Mouse (Mus musculus) urinary bladder, postnatal 4 days (tissue): Measurements from ENCODE around the gene Gsto1.
"Not testable (repeated sequence)": the region's sequence is repeated elsewhere in the genome, so short reads cannot be mapped to it uniquely, and the experiment has no call there.

Source experiments
- DNase-seq, 2 experiments: peaks; one replicate each; pipeline ENCODE4 v3.0.0; 2021 to 2022; ENCODE audit warnings: low spot score in 2 of 2

Gsto1 gene

DNA sequence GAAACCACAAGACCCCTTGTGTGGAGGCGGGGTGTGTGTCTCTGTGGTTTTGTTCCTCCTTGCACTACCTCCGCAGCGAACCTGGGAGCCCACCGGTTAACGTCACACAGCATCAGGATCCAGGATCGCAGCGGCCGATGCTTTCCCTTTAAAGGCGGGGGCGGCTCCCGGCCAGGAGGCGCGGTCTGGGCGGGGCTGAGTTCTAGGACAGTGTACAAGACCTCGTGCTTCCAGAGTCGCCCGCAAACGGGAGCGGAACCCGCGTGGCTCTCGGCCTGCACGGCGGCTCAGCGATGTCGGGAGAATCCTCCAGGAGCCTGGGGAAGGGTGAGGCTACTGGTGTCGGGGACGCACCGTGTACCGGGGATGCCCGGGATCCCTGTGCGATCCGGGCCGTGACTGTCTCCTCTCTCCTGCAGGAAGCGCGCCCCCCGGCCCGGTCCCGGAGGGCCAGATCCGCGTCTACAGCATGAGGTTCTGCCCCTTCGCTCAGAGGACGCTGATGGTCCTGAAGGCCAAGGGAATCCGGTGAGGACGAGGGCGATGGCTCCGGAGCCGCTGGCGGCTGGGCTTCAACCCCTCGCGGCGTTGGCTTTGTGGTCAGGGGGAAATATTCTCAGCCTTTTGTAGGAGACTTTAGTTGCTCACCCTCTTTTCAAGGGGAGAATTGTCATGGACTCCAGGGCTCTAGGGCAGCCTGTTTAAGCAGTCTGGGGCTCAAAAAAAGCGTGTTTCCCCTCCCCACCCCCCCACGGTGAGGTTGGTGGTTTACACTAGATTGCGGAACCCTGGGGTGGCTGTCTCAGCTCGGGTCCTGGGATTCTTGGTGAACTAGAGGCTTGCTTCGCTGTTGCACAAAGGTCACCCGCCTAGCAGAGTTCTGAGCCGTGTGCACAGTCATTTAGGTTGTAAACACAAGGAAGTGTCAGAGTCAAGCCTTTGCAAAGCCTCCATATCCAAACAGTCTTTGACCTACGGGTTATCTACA, at the start of gene Gsto1:
Gsto1 (plus strand) TSS at position 175 of the 988 bp plus-strand sequence.
- peak; percentile 86 to 93 for DNase-seq

DNA sequence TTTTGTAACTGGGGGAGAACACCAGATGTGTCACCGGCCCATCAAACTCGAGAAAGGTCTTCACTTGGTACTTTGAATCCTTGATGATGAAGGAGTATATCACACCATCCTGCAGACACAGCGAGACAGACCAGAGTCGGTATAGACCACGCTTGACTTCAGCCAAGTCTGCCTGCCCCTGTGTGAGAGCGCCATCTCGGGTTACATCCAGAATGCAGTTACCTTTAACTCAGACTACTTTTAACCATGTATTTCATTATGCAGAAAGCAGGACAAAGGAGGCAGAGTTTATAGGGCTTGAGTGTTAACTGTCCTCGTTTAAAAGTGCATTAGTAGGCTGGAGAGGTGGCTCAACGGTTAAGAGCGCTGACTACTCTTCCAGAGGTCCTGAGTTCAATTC, 42.7 kb upstream of the Gsto1 start:
- peak in 1 of 2 experiments; percentile 23 for DNase-seq

DNA sequence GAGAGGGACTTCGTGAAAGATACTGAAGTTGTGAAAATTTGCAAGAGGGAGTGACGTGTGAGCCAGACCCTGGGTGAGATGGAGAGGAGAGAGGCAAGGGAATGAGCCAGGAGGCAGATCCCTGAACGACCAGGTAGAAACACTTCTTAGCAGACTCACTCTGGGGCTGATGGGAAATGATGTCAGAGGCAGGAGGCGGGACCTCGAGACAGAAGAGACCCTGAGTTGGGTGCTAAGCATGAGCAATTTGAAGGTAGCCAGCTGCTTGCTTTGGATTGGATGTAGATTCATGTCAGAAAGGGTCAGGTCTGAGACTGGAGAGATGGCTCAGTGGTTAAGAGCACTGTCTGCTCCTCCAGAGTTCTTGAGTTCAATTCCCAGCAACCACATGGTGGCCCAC, 40.0 kb upstream of the Gsto1 start:
- peak in 1 of 2 experiments; percentile 35 for DNase-seq

DNA sequence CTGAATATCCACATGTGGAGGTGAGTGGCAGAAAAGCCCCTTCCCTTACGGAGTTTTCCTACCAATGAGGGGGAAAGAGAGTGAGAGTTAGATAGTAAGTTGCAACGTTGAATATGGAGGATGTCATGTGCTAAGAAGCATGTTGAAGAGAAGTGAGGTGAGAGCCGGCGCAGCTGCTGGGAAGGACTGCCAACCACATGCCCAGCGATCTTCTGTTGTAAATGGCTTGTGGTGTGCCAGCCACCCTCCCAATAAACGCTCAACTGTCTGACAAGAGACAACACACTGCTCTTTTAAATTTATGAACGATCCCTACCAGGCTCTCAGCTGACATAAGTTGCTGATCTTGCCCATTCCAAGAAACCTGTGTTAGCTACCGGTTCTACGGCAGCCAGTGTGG, 37.1 kb upstream of the Gsto1 start:
- no peak for DNase-seq

DNA sequence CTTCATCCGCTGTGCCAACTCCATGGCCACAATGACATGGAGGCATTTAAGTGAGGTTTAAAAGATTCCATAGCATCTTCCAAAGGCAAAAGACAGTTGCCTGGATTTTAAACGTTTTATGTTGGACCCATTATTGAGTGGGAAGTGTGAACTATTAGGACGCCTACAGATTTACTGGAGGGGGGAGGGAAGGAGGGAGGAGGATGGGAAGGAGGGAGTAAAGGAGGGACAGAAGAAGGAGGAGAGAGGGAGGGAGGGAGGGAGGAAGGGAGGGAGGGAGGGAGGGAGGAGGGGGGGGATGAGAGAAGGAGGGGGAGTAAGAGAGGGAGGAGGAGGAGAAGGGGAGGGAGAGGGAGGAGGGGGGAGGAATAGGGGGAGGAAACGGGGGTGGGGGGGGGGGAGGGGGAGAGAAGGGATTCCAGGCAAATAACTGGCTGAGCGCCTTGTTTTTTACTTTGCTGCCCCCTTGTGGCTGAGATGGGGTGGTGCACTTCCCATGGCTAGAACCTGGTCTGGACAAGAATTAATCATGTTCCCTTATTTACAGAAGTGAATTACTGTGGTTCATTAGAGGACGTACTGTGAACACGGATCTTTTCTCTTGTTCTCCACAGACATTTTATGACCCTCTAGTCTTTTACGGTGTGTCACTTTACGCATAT, 33.8 kb upstream of the Gsto1 start:
- peak; percentile 56 to 75 for DNase-seq

DNA sequence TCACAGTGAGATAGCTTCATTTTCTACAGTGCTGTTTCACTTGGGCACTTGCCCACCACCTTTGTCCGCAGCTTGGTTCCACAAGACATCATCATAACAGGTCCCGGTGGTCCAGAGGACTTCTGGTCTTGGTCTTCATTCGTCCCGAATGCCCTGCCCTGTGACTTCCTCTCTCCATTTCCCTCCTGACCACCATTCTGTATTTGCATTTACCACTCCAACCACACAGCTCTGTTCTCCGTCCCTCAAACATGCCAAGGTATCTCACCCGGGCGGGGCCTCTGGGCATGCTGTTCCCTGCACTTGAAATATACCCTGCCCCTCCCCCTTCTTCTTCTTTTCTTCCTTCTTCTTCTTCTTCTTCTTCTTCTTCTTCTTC, 33.3 kb upstream of the Gsto1 start:
- DNase-seq, result no peak

DNA sequence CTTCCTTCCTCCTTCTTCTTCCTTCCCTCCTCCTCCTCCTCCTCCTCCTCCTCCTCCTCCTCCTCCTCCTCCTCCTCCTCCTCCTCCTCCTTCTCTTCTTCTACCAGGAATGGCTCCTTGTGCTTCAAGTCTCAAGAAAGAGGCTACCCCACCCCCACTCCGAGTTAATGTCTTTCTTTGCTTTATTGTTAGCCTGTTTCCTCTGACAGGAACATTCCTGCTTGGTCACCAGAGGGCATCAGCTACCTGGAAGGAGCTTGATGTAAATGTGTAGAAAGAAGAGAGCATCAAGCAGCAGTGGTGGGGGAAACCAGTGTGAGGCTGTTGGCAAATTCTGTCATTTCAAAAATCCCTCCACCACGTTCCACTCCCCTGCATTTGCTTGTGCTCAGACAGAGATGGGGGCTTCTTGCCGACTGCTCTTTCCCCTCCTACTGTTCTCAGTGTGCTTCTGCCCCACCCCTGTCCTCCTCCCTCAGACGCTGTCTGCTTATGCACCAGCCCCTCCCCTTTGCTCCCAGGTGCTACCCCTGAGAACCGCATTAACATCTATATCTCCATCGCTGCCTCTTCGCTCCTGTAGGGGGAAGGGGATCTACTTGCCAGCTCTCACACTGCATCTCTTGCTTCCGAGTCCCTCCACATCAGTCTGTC, 32.5 kb upstream of the Gsto1 start:
- DNase-seq, result no peak

DNA sequence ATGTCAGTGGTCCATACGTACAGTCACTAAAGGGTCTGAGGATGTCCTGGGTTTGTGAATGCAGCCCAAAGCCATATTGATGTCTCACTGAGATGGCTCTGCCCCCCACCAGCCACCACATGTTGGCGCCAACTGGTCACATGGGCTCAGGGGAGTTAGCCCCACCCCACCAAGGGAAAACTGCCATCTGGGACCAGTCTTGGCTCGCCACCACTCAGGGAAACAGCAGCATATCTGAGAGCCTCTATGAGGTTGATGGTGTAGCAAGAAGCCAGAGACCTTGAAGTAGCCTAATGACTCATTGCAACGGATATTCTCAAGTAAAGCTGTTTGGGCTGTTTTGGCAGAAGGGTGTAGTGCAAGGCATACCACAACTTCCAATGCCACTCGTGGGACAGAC, 30.7 kb upstream of the Gsto1 start:
- no peak for DNase-seq

DNA sequence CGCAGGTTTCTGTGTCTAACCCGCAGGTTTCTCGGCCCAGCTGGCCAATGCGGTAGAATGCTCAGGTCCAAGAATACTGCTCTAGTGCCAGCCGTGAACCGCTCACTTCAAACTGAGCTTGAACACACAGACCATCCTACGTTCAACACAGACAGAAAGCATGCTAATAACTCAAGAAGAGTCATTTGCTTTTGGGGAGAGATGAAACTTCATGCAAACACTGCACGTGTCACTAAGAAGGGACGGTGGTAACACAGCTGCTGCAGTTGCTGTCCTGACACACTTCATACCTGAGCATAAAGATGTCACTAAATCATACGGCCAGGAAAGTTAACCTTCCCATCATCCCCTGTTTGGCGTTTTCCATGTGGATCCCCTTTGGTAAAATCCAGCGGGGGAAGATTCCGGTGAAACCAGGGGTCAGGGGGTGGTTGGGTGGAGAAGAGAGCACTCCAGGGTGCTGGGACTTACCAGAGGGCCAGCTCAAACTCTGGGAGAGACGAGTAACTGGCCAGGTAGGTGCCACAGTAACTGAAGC, 24.8 kb upstream of the Gsto1 start:
- peak in 1 of 2 experiments; percentile 48 for DNase-seq

DNA sequence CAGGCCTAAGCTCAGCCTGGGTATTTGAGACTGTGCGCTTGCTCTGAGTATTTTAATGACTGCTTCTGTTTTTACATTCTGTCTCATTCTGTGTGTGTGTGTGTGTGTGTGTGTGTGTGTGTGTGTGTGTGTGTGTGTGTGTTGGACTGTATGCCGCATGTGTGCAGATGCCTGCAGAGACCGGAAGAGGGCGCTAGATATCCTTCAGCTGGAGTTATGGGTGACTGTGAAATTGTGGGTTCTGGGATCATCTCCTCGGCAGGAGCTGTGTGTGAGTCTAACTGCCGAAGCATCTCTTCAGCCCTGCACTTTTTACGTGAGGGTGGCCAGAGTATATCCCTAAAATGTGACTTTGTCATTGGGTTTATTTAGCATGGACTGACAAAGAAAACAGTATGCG, 23.7 kb upstream of the Gsto1 start:
- peak in 1 of 2 experiments; percentile 28 for DNase-seq

DNA sequence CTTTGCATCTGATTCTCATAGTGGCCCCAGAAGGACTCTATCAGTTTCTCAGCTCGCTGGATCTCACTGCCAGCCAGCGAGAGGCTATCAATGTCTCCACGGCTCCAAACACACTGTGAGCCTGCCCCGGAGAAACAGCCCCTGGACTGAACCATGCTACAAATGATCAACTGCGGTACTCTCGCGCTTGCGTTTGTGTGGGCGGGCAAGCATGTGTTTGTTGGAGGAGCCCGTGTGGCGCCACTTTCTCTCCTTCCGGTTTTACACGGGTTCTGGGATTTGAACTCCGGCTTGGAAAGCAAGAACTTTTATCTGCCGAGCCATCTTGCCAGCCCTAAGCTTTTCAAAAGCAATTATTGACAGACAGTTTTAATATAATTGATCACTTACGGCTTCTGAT, 22.5 kb upstream of the Gsto1 start:
- DNase-seq, result peak in 1 of 2 experiments; percentile 52

DNA sequence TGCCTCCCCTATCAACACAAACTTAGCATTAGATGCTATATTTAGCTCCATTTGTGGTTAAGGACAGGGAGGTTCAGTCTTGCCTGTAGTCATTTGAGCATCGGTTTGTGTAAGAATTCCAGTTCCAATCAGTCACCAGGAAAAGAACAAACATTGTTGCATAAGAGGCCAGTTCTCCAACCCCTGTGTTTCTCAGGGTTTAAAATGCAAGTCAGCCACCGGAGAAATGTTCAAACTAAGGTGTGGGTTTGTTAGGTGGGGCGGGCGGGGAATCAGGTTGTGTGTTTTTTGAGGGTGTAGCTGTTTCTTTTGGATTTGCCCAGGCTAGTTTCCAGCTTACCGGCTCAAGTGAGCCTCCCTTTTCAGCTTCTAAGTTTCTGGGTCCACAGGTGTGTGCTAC, 20.2 kb upstream of the Gsto1 start:
- peak in 1 of 2 experiments; percentile 52 for DNase-seq

DNA sequence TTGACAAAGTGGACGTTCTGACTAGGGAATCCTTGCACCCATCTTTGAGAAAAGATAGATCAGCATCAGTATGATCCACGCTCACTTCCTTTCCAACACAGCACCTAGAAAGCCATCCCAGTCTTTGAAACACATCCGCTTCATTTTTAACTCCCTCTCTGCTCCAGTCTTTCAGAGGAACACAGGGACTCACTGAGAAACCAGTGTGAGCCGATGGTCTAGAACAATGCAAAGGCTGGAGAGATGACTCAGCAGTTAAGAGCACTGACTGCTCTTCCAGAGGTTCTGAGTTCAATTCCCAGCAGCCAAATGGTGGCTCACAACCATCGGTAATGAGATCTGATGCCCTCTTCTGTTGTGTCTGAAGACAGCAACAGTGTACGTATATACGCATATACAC, 19.0 kb upstream of the Gsto1 start:
- DNase-seq, result no peak

DNA sequence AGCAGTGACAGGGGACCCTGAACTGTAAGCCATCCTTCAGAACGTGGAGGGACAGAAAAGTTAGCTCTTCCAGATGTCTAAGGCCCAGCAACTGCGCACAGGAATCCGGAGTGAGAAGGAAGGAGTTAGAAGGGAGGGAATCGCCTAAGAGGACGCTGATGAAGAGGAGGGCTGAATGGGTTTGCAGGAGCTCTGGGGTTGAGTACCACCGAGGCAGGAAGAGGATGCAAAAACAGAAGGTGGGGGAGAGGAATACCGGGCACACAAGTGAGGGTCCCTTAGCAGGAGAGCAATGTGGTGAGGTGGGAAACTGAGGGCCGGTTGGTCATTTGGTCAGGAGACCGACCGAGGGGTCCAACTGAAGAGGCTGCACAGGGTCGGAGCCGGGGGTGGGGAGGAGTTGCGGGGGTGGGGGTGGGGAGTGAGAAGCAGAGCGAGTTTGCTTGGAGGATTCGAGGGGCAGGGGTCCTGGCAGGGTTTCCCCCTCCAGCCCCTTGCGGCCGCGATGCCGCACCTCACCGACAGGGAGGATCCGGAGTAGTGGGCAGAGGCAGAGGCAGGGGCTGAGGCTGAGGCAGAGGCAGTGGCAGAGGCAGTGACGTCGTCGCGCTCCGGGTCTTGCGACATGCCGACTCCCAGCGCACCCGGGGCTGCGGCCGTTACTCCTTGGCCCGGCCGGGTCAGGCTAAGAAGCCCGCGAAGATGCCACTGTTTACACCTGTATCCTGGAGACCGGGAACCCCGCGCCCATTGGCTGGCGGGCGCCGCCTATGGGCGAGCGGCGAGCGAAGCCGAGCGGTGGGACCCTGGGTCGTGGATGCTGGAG, 17.9 kb upstream of the Gsto1 start:
- peak; percentile 46 to 66 for DNase-seq

DNA sequence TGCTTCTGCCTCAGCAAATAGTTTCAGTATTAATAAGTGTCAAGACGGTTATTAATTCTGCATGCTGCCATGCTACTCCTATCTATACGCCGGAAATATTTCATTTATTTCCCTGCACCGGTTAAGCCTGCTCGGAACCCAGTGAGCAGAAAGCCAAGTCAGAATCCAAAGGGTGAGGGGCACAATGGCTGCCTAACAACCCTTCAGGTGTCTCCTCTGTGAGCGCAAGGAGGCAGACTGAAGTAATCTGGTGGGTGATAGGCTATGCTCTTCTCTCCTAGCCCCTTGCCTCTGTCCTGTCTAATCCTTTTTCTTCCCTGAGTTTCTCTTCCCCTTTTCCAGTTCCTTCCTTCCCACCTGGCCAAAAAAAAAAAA, 17.3 kb upstream of the Gsto1 start:
- DNase-seq, result no peak

DNA sequence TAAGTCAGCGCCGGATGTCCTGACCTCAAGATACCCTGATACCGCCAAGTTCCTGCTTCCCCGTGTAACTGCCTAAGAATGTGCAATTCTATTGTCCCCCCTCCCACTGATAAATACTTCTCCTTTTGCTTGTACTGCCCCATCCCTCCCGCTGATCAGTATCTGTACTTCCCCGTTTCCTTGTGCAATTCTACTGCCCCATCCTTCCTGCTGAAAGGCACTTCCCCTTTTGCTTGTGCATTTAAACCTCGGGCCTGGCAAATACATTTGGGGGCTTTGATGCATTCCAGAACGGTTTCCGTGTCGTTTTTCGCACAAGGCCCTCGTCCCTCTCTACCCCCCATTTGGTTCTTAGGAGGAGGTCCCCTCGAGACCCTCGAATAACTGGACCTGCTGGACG, 13.5 kb upstream of the Gsto1 start:
- peak in 1 of 2 experiments; percentile 35 for DNase-seq

DNA sequence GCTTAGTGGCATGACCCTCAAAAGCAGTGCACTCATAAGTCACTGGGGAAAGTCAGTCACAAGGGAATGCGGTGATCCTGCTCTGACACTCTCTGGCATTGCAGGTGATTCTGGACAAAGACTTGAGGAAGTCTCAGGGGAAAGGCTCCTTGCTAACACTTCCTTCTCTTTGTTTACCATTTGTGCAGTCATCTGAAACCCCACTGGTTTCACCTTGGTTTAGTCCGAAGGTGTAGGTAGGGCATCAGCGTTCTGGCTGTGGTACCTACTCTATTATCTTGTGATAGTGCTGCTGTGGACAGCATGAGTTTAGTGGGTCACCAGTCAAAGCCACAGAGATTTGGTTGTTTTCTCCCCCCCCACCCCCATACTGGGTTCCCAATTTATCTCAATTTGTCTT, 5.0 kb upstream of the Gsto1 start:
- no peak for DNase-seq

DNA sequence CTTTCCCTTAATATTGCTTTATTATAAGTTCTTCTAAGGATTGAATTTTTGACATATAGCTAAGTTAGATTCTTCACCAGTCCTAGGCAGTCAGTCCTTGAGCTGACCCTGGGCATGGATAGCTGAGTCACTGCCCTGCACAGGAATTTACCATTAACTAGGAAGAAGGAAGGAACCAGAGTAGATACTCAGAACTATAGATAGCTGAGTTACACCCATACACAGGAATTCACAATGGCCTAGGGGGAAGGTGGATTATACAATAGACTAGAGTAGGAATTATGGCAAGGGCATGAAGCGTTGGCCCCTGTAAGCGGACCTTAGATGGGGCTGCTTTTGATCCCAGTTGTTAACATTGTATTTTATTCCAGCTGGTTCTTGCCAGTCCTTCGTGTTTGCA, 2.6 kb upstream of the Gsto1 start:
- not testable (repeated sequence) for DNase-seq

DNA sequence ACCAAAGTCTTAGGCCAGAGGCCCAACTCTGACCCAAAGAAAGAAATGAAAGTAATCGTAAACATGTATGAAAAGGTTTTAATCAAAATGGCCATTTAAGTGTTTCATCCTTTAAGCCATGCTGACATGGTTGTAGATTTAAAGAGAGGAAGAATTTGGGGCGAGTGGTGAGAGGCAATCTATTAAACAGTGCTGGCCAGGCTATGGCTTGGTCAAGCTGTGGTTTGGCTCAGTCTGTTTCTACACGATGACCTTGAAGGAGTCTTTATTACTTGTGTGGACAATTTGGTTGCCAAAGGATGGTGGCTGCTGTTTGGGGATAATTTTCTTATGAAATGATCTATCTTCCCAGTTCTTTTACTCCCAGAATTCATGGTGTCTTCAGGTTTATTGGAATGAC, 1.7 kb upstream of the Gsto1 start:
- no peak for DNase-seq

DNA sequence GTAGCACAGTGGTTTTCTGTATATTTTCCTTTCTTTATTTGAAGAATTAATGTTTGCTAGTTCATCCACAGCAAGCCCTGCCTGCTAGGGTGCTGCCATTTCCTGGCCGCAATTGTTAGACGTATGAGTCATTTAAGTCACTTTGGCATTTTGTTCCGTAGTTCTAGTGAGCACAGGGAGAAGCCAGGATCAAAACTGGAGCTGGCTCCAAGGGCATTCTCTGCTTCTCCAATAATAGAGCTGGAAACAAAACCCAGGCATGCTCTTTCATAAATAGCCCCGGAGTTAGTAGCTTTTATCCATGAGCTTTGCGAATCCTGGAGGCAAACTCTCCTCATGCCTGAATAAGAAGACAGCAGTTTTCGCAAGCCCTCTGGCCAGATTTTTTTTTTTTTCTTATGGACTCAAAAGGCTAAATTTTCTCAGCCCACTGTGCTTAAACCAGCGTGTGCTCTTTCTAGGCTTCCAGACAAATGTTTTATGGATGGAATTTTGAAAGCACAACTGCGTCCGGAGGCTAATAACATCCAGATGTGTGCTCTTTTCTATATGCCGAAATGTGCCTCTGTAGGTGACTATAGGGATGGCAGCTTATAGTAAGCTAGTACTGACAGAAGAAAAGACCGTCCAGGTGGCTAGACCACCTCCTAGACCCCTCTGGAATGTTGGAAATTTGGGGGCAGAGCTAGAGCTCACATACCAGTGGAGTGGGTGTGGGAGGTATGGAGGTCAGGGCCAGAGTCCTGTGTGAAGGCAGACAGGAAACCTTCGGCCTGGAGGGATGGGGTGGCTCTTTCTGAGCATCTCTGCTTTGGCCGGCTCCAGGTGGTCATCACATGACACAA, 597 bp upstream of the Gsto1 start:
- no peak for DNase-seq
